Mouse (Mus musculus) midbrain, embryonic 14.5 days (tissue): ENCODE data around the gene Wfikkn1. TPM values are rescaled to one million over a fixed set of nuclear protein-coding genes. Genes with fewer than 3 reads are reported as not detected.

Experiments
- ATAC-seq: fragments of 200-750 bp; cut with Nextera tagmentation; 2 replicates; pipeline ENCODE4 v1.8.0; 2017; ENCODE audit warnings: moderate number of reproducible peaks, moderate library complexity; ENCODE audit not compliant: low FRiP score, low TSS enrichment
- DNase-seq: peaks from one replicate; pipeline ENCODE4 v3.0.0-alpha.2; 2015
- H3K27ac ChIP-seq: fragments of 300-500 bp; sonication (generic); replicated peaks from 2 replicates; pipeline ENCODE4 v1.5.1; 2014; ENCODE audit warnings: mild to moderate bottlenecking, low read depth, low read length, moderate library complexity
- H3K27me3 ChIP-seq: fragments of 300-500 bp; sonication (generic); 2 replicates; pipeline ENCODE4 v1.6.1; 2014; ENCODE audit warnings: low read length, control low read depth, mixed read lengths; ENCODE audit not compliant: control insufficient read depth, insufficient read depth
- H3K36me3 ChIP-seq: fragments of 300-500 bp; sonication (generic); 2 replicates; pipeline ENCODE4 v1.6.1; 2014; ENCODE audit warnings: low read length, control low read depth; ENCODE audit not compliant: control insufficient read depth, insufficient read depth
- H3K4me1 ChIP-seq: fragments of 300-500 bp; sonication (generic); 2 replicates; pipeline ENCODE4 v1.6.1; 2014; ENCODE audit warnings: mild to moderate bottlenecking, antibody characterized with exemption, low read length, control low read depth; ENCODE audit not compliant: control insufficient read depth, insufficient read depth
- H3K4me2 ChIP-seq: fragments of 300-500 bp; sonication (generic); 2 replicates; pipeline ENCODE4 v1.6.1; 2014; ENCODE audit warnings: mild to moderate bottlenecking, low read length, moderate library complexity
- H3K4me3 ChIP-seq: fragments of 300-500 bp; sonication (generic); replicated peaks from 2 replicates; pipeline ENCODE4 v1.5.1; 2014; ENCODE audit warnings: low read depth, low read length
- H3K9ac ChIP-seq: fragments of 300-500 bp; sonication (generic); replicated peaks from 2 replicates; pipeline ENCODE4 v1.6.1; 2014; ENCODE audit warnings: mild to moderate bottlenecking, low read length, moderate library complexity
- H3K9me3 ChIP-seq: fragments of 300-500 bp; sonication (generic); 2 replicates; pipeline ENCODE4 v1.6.1; 2016; ENCODE audit warnings: low read length, control low read depth, mixed read lengths; ENCODE audit not compliant: control insufficient read depth
- WGBS: fragments of 180-500 bp; shearing (Covaris S2); extraction: QIAGEN DNeasy Blood & Tissue Kit; methylation state at CpG from one replicate; pipeline ENCODE4 v1.1.7; 2014; 5-methylcytosine and 5-hydroxymethylcytosine counted together
- polyA plus RNA-seq: library from polyadenylated mRNA; unstranded; fragments of >200 nt; fragmentation: Nextera tagmentation; extraction: Ambion mirVana; gene quantifications from 2 replicates; pipeline ENCODE4 v1.2.1, GENCODE M21; 2014

The Wfikkn1 gene
- 0.61 and 0.70 TPM in 2 replicates for polyA plus RNA-seq

DNA sequence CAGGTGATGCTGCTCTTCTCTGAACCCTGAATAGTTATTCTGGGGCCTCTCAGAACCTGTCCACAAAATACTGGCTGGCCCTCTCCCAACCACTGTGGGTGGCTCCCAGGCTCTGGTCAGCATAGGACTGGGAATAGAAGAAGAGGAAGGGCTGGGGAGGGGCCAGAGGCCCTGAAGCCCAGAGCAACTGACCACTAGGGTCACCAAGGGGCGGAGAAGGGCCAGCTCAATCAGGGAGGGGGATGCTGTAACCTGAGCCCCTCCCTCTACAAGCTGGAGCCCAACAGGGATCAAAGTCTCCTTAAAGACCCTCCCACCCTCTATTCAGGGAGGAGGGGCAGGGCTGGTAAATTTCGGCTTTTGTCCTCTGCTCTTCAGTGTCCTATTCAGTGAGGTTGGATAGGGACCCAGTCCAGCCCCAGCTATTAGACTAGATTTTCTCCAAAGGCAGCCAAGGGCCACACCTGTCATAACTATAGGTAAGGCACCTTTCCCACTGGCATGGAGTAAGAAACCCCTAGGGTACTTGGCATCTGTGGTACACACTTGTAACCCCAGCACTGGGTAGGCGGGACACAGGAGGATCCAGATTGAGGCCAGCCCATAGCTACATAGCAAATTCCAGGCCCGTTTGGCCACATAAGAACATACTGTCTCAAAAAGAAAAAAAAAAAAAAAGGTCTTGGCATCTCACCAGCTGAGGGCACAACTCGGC, at the start of gene Wfikkn1:
Wfikkn1 (minus strand) TSS at position 663 of the 715 bp plus-strand sequence.
- peaks cover 57% of the 10 kb centered on the region for H3K36me3 ChIP-seq
- no peaks in the 10 kb centered on the region for H3K9me3 ChIP-seq
- no peak for DNase-seq

DNA sequence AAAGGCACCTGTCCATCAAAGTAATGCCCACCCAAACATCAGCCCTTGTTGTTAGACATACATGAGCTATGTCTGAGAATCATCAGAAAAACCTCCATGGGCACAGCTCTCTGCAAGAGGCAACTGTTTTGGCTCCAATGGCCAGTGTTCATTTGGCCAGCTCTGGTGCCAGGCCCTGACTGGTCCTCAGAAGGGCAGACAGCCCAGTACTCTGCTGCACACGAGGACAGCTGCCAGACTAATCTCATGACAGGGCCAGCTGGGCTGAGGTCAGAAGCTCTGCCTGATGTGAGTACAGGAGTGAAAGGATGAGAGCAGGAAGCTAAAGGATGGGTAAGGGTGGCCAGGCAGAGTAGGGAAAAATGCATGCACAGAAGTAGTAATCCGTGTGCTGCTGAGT, 44.7 kb upstream of the Wfikkn1 start:
- ATAC-seq (no peak), DNase-seq (no peak)
- Histone ChIP-seq H3K9me3 (no peaks in the 10 kb centered on the region), H3K27ac (no peak overlapping the region), H3K4me1 (no peaks in the 10 kb centered on the region), H3K9ac (no peak overlapping the region), H3K4me2 (no peak overlapping the region), H3K27me3 (no peaks in the 10 kb centered on the region), H3K36me3 (peaks cover 36% of the 10 kb centered on the region), H3K4me3 (no peak overlapping the region)
- WGBS: 75% methylated on average over 2 of the region's 2 CpGs

More for the DNA sequence above, at the start of gene Wfikkn1:
- Histone ChIP-seq H3K27me3 (no peaks in the 10 kb centered on the region), H3K27ac (peak within 1 kb of the TSS; percentile 27; the same call in 1 of the 2 replicates), H3K4me3 (no peak within 1 kb of the TSS), H3K4me2 (no peak within 1 kb of the TSS), H3K9ac (peak within 1 kb of the TSS; percentile 7; the same call in 1 of the 2 replicates), H3K4me1 (peaks cover 34% of the 10 kb centered on the region)
- WGBS: 19% methylated on average over 5 of the region's 5 CpGs
- ATAC-seq: no peak

DNA sequence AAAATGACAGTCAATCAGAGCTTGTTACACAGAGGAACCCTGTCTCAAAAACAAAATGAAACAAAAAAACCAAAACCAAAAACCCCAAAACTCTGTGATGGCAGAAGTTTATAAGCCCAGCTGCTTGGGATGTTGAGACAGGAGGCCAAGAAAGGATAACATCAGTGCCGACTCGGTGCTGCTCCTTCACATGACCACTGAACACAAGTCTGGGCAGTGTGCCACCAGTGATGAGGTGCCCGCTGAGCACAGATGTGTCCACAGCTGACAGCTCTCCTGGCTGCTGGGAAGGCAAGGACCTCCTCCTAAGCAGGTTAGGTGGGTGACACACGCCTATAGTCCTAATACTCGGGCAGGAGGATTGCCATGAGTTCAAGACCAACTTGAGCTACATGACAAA, 41.5 kb upstream of the Wfikkn1 start:
- no peaks in the 10 kb centered on the region for H3K27me3 ChIP-seq
- ATAC-seq: no peak
- WGBS: 78% methylated on average over 5 of the region's 5 CpGs

DNA sequence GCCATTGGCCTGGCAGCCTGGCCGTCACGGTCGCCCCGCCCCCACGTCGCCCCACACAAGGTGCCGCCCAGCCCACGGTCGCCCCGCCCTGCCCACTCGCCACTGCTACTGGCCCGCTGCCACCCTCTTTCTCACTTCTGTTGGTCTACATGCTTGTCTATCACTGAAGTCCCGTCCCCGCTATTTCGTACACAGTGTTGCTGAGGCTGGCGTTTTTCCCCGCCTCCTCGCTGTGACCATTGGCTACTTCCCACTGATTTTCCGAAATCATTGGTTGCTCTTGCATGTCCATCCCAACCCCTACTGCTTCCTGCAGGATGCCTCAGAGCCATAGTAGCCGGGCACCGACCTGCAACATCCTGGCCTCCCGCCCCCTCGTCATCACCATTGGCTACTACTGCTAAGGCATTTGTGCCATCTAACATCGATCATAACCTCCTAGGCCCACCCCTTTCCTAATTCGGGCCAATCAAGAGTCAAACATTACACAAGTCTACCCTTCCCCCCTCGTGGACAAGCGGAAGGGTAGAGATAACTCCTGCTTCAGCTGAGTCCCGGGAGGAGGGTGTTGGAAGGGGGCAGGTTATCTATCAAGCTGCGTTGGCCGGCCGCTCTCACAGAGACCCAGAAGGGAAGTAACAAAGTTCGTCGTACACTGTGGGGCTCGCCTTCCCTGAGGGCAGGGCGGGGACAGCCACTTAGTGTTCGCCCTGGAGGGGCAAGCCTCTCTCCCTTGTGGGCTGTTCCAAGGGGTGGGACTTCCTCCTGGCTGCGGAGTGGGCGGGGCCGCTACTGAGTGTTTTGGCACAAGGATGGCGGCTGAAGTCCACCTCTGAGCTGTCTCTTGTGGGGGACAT, 39.4 kb upstream of the Wfikkn1 start:
- Histone ChIP-seq H3K9me3 (no peaks in the 10 kb centered on the region), H3K36me3 (0 out of 2 replicates have a peak, but pooled peaks cover 4% of the 10 kb centered on the region), H3K4me2 (peak overlapping the region; percentile 94), H3K27ac (peak overlapping the region; percentile 87), H3K4me3 (peak overlapping the region; percentile 96), H3K4me1 (peaks cover 12% of the 10 kb centered on the region), H3K9ac (peak overlapping the region; percentile 63), H3K27me3 (no peaks in the 10 kb centered on the region)
- 1% methylated on average over 40 of the region's 40 CpGs for WGBS
- ATAC-seq (peak; percentile 98), DNase-seq (peak; percentile 99)

More for the DNA sequence above, 41.5 kb upstream of the Wfikkn1 start:
- Histone ChIP-seq H3K27ac (no peak overlapping the region), H3K9ac (no peak overlapping the region), H3K4me2 (no peak overlapping the region), H3K4me1 (peaks cover 12% of the 10 kb centered on the region), H3K4me3 (no peak overlapping the region), H3K9me3 (no peaks in the 10 kb centered on the region), H3K36me3 (peaks cover 14% of the 10 kb centered on the region)
- no peak for DNase-seq

DNA sequence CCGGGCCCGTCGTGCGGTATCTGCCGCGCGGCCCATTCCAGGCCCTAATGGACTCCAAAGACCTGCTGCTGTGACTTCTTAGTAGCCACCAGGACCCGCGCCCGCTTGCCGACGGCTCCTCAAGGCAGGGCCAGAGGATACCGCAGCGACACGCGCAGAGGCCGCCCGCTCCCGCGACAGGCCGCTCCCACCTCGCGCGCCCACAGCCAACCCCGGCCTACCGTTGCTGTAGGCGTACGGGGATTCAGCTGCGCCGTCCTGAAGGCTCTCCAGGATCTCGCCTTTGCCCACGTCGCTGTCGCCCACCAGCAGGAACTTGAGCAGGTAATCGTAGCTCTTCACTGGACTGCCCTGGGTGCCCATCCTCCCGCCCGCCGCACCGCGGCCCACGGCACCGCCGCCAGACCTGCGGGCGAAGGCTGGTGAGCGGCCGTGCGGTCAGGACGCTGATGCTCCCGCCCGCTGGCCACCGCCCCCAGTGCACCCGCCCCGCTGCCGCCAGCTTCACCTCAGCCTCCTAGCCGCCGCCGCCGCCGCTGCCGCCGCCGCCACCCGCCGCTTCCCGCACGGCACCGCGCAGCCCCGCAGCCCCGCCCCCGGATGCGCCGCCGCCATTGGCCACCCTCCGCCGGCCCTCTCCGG, 38.6 kb upstream of the Wfikkn1 start, which contains the start of gene Rab40c:
Rab40c (minus strand) TSS at position 584 of the 642 bp plus-strand sequence.
- 0 out of 2 replicates have a peak, but pooled peaks cover 4% of the 10 kb centered on the region for H3K36me3 ChIP-seq
- H3K4me2 ChIP-seq: peak within 1 kb of the TSS; percentile 94
- H3K4me3 ChIP-seq: peak within 1 kb of the TSS; percentile 96
- under 1% methylated on average over 68 of the region's 78 CpGs for WGBS
- peaks cover 12% of the 10 kb centered on the region for H3K4me1 ChIP-seq
- H3K9me3 ChIP-seq: no peaks in the 10 kb centered on the region
- DNase-seq: peak; percentile 51
- peak within 1 kb of the TSS; percentile 80 for H3K9ac ChIP-seq
- no peaks in the 10 kb centered on the region for H3K27me3 ChIP-seq
- peak; percentile 6; the same call in 1 of the 2 replicates for ATAC-seq
- H3K27ac ChIP-seq: peak within 1 kb of the TSS; percentile 87

DNA sequence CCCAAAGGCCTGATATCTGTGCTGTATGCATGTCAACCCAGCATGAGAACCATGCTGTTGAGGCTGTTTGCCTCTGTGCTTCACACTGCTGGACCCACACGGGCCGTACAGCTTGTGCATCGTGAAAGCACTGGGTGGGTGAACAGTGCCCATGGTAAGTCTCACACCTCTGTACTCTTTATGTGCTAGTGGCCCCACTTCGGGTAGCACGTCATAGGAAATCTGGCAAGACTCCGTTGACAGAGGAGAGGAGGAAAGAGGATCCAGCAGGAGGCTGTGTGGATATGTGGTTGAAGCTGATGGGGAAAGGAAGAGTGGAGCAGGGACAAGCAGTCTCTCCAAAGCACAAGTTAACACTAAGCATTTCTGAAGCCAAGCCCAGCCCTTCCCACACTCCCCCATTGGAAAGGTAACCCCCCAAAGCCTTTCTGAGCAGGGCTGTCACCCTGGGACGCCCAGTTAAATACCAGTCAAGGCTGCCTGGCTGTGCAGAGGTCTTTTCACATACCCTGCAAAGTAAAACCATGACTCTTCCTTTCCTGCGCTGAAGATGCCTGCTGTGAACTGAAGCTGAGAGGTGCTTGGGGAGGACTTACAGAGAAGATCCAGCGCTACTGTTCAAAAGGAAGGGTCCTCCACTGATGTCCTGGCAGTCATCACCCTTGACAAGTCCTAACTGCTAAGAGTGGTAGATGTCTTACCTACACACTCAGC, 37.5 kb upstream of the Wfikkn1 start:
- 86% methylated on average over 9 of the region's 9 CpGs for WGBS
- Histone ChIP-seq H3K27me3 (no peaks in the 10 kb centered on the region), H3K9ac (peak overlapping the region; percentile 80), H3K9me3 (no peaks in the 10 kb centered on the region), H3K4me3 (peak overlapping the region; percentile 96), H3K4me2 (peak overlapping the region; percentile 94), H3K27ac (no peak overlapping the region), H3K4me1 (peaks cover 12% of the 10 kb centered on the region), H3K36me3 (0 out of 2 replicates have a peak, but pooled peaks cover 4% of the 10 kb centered on the region)
- DNase-seq: no peak
- no peak for ATAC-seq

GRCm38 (mm10) chr17:25916931-25917647, 36.4 kb upstream of the Wfikkn1 start:
- no peaks in the 10 kb centered on the region for H3K27me3 ChIP-seq
- no peaks in the 10 kb centered on the region for H3K9me3 ChIP-seq
- peaks cover 12% of the 10 kb centered on the region for H3K4me1 ChIP-seq
- ATAC-seq: no peak
- 0 out of 2 replicates have a peak, but pooled peaks cover 4% of the 10 kb centered on the region for H3K36me3 ChIP-seq
- H3K9ac ChIP-seq: no peak overlapping the region
- H3K4me2 ChIP-seq: no peak overlapping the region
- H3K27ac ChIP-seq: no peak overlapping the region
- DNase-seq: no peak
- no peak overlapping the region for H3K4me3 ChIP-seq
- whole genome bisulfite sequencing: 88% methylated on average over 8 of the region's 8 CpGs
